Mouse (Mus musculus) Patski (cell line): ENCODE results near the gene Rpl5. TPM values are rescaled to one million over a fixed set of nuclear protein-coding genes. Genes with fewer than 3 reads are reported as not detected.
A peak's percentile ranks its signal among the peaks of the same experiment; 100 is the strongest.

Experiments used
- ATAC-seq: fragments of 100-300 bp; one replicate; pipeline ENCODE4 v1.8.0; 2021
- CTCF ChIA-PET: fragments of 350-600 bp; sonication (Branson Sonifier 250); formaldehyde crosslinking; loops from one replicate; lab custom pipeline; 2022; ENCODE audit warnings: inconsistent platforms; lab: Charles Lee
- POLR2A ChIA-PET: fragments of 350-600 bp; sonication (Branson Sonifier 250); formaldehyde crosslinking; loops from one replicate; lab custom pipeline; 2022; ENCODE audit warnings: antibody characterized with exemption, inconsistent platforms; lab: Charles Lee
- DNase-seq: peaks from one replicate; pipeline ENCODE4 v3.0.0-alpha.2; 2011; ENCODE audit warnings: low read depth, low spot score
- H3K27me3 ChIP-seq: fragments of 371-371 bp; one replicate; pipeline ENCODE4 v1.5.1; 2021
- CTCF ChIP-seq: fragments of 100-300 bp; IDR thresholded peaks from one replicate; pipeline ENCODE4 v1.5.1; 2021
- in situ Hi-C: fragments of 300-500 bp; cut with MboI; formaldehyde crosslinking; loops from 3 replicates; pipeline ENCODE4 v1.11.1; 2018; ENCODE audit warnings: low pct_unique_long_range_greater_than_20kb, mixed read lengths
- polyA plus RNA-seq: library from polyadenylated mRNA; unstranded; gene quantifications from one replicate; pipeline ENCODE4 v1.2.3, GENCODE M21; 2021

Gene Rpl5
- polyA plus RNA-seq, 1 experiment from 2014 or later, result 68.3 TPM

- TF ChIP-seq CTCF, result no peak
- CTCF ChIA-PET, result interaction anchor here (1.0 kb wide), 1 partner anchor 107 kb away, joined by 3 read pairs; no protein-coding TSS in a partner anchor
- in situ Hi-C loops, result no loop called here
These were observed 4.0 kb upstream of the Rpl5 start for GRCm38 (mm10) chr5:107896265-107896664.

GRCm38 (mm10) chr5:107901014-107901615 is 813 bp downstream of the Rpl5 start:
- CTCF ChIA-PET, result no interaction called here
- H3K27me3 ChIP-seq, result no peaks in the 10 kb centered on the region
- ATAC-seq (no peak), DNase-seq (no peak)
- in situ Hi-C loops, result loop anchor here (25.0 kb wide), 1 partner anchor 761 kb away; the partner anchor contains the start of genes Dgkq and Idua
- TF ChIP-seq CTCF, result no peak
- POLR2A ChIA-PET, result interaction anchor here (0.5 kb wide), 1 partner anchor 15 kb away, joined by 3 read pairs; no protein-coding TSS in a partner anchor

More at GRCm38 (mm10) chr5:107896265-107896664, 4.0 kb upstream of the Rpl5 start:
- H3K27me3 ChIP-seq, result no peaks in the 10 kb centered on the region
- ATAC-seq, result no peak
- POLR2A ChIA-PET, result no interaction called here
- no peak for DNase-seq

GRCm38 (mm10) chr5:107904325-107904724 is 4.0 kb downstream of the Rpl5 start:
- in situ Hi-C loops, result loop anchor here (25.0 kb wide), 1 partner anchor 758 kb away; the partner anchor contains the start of genes Dgkq and Idua
- CTCF ChIA-PET, result interaction anchor here (1.3 kb wide), 1 partner anchor 92 kb away, joined by 3 read pairs; no protein-coding TSS in a partner anchor
- no peak for TF ChIP-seq CTCF
- no peaks in the 10 kb centered on the region for H3K27me3 ChIP-seq
- ATAC-seq (no peak), DNase-seq (no peak)
- POLR2A ChIA-PET, result interaction anchor here (0.6 to 0.9 kb wide), 2 partner anchors 12 to 201 kb away, joined by 3 to 5 read pairs; no protein-coding TSS in a partner anchor

- in situ Hi-C loops, result loop anchor here (25.0 kb wide), 1 partner anchor 754 kb away; the partner anchor contains the start of genes Dgkq and Idua
- TF ChIP-seq CTCF, result no peak
- CTCF ChIA-PET, result interaction anchor here (3.3 to 4.1 kb wide), 2 partner anchors 8 to 13 kb away, joined by 14 to 20 read pairs; no protein-coding TSS in a partner anchor
- ATAC-seq (no peak), DNase-seq (no peak)
- POLR2A ChIA-PET, result no interaction called here
- H3K27me3 ChIP-seq, result no peaks in the 10 kb centered on the region
These were observed 8.3 kb downstream of the Rpl5 start for GRCm38 (mm10) chr5:107908514-107909110.

- DNase-seq (no peak), ATAC-seq (no peak)
- ChIA-PET CTCF (interaction anchor here (3.3 to 4.1 kb wide), 2 partner anchors 7 to 12 kb away, joined by 14 to 20 read pairs; no protein-coding TSS in a partner anchor), POLR2A (no interaction called here)
- no peaks in the 10 kb centered on the region for H3K27me3 ChIP-seq
- TF ChIP-seq CTCF, result no peak
- in situ Hi-C loops, result loop anchor here (25.0 kb wide), 1 partner anchor 753 kb away; the partner anchor contains the start of genes Dgkq and Idua
These were observed 9.4 kb downstream of the Rpl5 start for GRCm38 (mm10) chr5:107909668-107910067.

GRCm38 (mm10) chr5:107910084-107910616 is 9.8 kb downstream of the Rpl5 start:
- TF ChIP-seq CTCF, result no peak
- DNase-seq, result no peak
- in situ Hi-C loops, result loop anchor here (25.0 kb wide), 1 partner anchor 752 kb away; the partner anchor contains the start of genes Dgkq and Idua
- ChIA-PET POLR2A (no interaction called here), CTCF (interaction anchor here (0.9 kb wide), 1 partner anchor 10 kb away, joined by 3 read pairs; no protein-coding TSS in a partner anchor)
- H3K27me3 ChIP-seq, result no peaks in the 10 kb centered on the region
- ATAC-seq, result no peak

- ChIA-PET CTCF (interaction anchor here (0.9 kb wide), 1 partner anchor 10 kb away, joined by 3 read pairs; no protein-coding TSS in a partner anchor), POLR2A (interaction anchor here (0.8 kb wide), 1 partner anchor 143 kb away, joined by 7 read pairs; no protein-coding TSS in a partner anchor)
- no peak for TF ChIP-seq CTCF
- DNase-seq (no peak), ATAC-seq (no peak)
- H3K27me3 ChIP-seq, result no peaks in the 10 kb centered on the region
- in situ Hi-C loops, result loop anchor here (25.0 kb wide), 1 partner anchor 751 kb away; the partner anchor contains the start of genes Dgkq and Idua
These were observed 10.7 kb downstream of the Rpl5 start for GRCm38 (mm10) chr5:107911012-107911411.

- CTCF ChIA-PET, result interaction anchor here (0.7 to 3.0 kb wide), 3 partner anchors 7 to 190 kb away, joined by 3 to 14 read pairs (median 6); no protein-coding TSS in a partner anchor
- in situ Hi-C loops, result loop anchor here (25.0 kb wide), 1 partner anchor 747 kb away; the partner anchor contains the start of genes Dgkq and Idua
- TF ChIP-seq CTCF, result no peak
- ATAC-seq (no peak), DNase-seq (no peak)
- H3K27me3 ChIP-seq, result no peaks in the 10 kb centered on the region
- POLR2A ChIA-PET, result interaction anchor here (1.1 kb wide), 1 partner anchor 72 kb away, joined by 3 read pairs; the partner anchor contains the start of gene Fam69a
These were observed 15.0 kb downstream of the Rpl5 start for GRCm38 (mm10) chr5:107915280-107915679.

- TF ChIP-seq CTCF, result peak; percentile 78
- in situ Hi-C loops, result loop anchor here (25.0 kb wide), 1 partner anchor 741 kb away; the partner anchor contains the start of genes Dgkq and Idua
- H3K27me3 ChIP-seq, result no peaks in the 10 kb centered on the region
- POLR2A ChIA-PET, result interaction anchor here (0.6 kb wide), 1 partner anchor 28 kb away, joined by 3 read pairs; no protein-coding TSS in a partner anchor
- CTCF ChIA-PET, result interaction anchor here (0.6 to 5.0 kb wide), 46 partner anchors 9 to 237 kb away, joined by 3 to 61 read pairs (median 5); partner anchors contain the start of gene Fam69a
- DNase-seq (peak; percentile 55), ATAC-seq (peak; percentile 69)
These were observed 21.3 kb downstream of the Rpl5 start for GRCm38 (mm10) chr5:107921400-107922252.
